Mouse (Mus musculus) erythroblast, embryonic 14.5 days (primary cell): ENCODE results near the gene Edem2.

Experiments
- GATA1 ChIP-seq: IDR thresholded peaks from 2 replicates; pipeline ENCODE4 v1.6.1; 2012; ENCODE audit warnings: low read length, inconsistent platforms, mixed read lengths
- TAL1 ChIP-seq: IDR thresholded peaks from 3 replicates; pipeline ENCODE4 v1.6.1; 2012; ENCODE audit warnings: low read length, inconsistent platforms, mixed read lengths

DNA sequence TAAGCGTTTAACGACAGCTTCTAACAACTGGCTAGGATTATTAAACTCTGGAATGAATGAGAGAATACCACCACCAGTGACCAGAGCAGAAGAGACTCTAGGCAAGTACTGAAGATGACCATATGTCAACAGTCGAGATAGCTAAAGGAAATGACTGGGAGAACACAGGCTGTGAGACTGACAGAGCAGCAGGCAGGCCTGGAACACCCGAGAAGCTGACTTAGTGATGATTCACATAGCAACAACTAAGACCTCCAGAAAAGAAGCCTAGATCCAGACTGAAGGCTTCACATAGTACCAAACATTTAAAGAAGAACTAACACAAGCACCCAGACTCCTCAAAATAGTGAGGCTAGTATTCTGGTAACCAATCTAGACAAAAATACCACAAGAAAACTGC is 54.2 kb downstream of the Edem2 start:
- TF ChIP-seq GATA1, result no peak
- no peak for TF ChIP-seq TAL1
